Mouse (Mus musculus) thymus, postnatal 0 days (tissue): ENCODE results near the gene Ppig. TPM values are rescaled to one million over a fixed set of nuclear protein-coding genes. Genes with fewer than 3 reads are reported as not detected.
"Not testable (repeated sequence)": the region's sequence is repeated elsewhere in the genome, so short reads cannot be mapped to it uniquely, and the experiment has no call there.

ENCODE experiments used
- DNase-seq: peaks from one replicate; pipeline ENCODE4 v3.0.0-alpha.2; 2015; ENCODE audit warnings: low spot score
- polyA plus RNA-seq: library from polyadenylated mRNA; unstranded; fragments of >200 nt; fragmentation: Nextera tagmentation; extraction: Ambion mirVana; gene quantifications from 2 replicates; pipeline ENCODE4 v1.2.1, GENCODE M21; 2015

Ppig gene
- 127 and 139 TPM in 2 replicates for polyA plus RNA-seq

DNA sequence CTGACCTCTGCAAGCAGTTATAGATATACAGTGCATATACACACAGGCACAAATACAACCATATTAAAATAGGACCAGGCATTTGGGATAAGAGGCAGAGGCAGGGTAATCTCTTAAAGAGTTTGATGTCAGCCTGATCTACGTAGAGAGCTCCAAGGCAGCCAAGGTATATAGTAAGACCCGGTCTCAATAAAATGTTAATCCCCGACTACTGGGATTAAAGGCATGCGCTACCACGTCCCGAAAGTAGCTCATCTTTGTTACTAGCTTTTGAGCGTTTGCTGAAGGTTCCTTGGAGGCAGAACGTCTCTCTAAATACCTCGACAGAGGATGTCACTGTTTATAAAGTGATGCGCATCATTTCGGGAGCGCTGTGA lies at the start of gene Ppig:
Gene Ppig, plus strand, starts transcription at position 273 of the 377 bp plus-strand sequence.
- no peak for DNase-seq

DNA sequence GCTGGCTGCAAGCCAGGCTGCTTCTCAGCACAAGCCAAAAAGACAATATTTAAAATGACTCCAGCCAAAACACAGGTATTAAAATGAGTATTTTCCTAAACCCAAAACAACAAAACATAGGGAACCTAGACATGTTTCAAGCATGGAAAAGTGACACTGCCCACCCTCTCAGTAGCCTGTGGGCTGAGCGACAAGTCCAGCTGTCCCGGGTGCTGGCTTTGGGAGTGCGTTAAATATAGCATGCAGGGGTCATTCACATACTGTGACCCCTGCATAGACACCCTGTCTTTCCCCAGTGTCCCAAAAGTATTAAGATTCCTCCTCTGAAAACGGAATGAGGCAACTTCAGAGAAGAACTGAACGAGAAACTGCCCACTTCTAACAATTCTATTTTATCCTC lies 48.6 kb upstream of the Ppig start:
- no peak for DNase-seq

DNA sequence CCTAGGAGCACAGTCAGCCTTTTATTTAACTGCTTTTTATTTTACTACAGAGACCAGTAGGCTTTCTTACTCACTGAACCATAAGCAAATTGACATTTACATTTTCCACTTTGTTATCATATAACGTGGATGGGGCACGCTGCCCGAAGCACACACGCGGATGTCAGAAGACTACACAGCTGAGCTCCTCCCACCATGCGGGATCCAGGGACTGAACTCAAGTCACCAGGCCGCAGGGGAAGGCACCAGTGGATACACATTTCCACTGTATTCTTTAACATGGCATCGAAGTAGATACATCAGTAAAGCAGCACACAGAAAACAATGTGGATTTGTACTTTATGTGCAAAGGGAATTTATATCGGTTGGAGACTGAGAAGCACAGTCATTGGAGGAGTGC lies 47.1 kb upstream of the Ppig start:
- no peak for DNase-seq

DNA sequence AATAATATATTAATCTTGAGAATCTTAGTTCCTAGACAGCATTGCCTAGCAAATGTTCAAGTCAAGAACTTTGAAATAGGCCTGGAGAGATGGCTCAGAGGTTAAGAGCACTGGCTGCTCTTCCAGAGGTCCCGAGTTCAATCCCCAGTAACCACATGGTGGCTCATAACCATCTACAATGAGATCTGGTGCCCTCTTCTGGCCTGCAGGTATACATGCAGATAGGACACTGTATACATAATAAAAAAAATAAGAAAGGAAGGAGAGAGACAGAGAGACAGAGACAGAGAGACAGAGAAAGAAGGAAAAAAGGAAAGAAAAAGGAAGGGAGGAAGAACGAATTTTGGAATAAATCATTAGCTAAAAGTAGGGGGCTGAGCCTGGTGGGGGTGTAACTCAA lies 45.6 kb upstream of the Ppig start:
- peak; percentile 4 for DNase-seq

DNA sequence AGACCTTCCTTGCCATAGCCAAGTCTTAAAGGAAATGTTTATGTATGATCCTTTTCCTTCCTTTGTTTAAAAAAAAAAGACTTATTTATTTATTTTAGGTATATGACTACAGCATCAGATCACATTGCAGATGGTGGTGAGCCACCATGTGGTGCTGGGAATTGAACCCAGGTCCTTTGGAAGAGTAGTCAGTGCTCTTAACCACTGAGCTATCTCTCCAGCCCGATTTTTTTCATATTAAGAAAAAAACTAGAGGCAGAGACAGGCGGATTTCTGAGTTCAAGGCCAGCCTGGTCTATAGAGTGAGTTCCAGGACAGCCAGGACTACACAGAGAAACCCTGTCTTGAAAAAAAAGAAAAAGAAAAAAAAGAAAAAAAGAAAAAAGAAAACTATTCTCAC lies 45.1 kb upstream of the Ppig start:
- DNase-seq, result not testable (repeated sequence)

DNA sequence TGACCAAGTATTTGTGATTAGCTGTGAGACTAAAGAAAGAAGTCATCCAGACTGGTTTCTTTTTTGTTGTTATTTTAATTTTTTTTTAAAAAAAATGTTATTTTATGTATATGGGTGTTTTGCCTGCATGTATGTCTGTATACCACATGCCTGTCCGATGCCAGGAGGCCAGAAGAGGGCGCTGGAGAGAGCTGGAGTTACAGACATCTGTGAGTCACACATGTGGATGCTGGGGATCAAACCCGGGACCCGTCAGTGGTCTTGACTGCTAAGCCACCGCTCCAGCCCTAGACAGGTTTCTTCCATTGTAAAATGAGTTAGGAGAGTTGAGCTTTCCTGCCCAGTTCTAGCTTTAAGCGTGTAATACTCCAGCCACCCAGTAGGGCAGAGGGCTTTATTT lies 42.4 kb upstream of the Ppig start:
- peak; percentile 5 for DNase-seq

DNA sequence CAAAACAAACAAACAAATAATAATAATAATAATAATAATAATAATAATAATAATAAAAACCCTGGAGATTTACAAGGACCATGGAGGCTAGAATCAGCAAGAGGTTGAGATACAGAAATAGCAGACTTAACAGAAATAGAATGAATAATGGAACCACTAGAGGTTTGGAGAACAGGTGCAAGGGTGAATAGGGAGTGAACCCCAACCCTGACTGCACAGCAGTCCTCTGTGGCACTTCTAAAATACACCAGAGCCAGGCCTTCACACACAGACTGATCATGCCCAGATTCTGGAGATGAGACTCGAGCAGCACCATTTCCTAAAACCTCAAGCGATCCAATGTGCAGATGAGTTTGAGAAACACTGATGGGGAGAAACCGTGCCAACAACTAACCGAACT lies 40.4 kb upstream of the Ppig start:
- no peak for DNase-seq

DNA sequence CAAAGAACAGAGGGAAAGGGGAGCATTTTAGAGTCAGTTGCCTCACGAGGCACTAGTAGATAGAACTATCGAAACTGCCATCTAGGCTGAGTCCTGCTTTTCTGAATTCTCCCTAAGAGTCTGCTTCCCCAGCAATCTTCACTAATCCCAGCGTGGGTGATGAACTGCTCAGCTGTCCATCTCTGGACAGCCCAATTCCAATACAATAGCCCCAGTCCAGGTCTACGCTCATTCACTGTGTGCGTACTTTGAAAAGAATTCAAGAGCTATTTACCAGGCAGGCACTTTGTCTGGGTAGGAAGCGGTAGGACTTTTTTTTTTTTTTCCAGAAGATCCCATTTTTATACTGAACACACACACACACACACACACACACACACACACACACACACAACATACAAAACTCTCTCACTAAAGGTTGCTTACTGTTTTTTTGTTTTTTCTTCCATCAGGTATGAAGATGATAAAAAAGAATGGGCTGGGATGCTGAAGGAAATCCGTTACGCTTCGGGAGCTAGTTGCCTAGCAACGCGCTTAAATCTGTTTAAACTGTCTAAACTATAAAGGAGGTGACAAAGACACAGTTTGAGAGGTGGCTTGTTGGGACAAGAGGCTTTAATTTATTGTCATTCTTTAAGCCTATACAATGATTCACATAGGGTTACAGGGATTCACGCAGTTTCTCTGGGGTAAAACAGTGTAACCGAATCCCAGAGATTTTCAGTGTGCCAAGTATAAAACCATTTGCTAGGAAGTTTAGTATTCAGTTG lies 39.1 kb upstream of the Ppig start:
- no peak for DNase-seq

DNA sequence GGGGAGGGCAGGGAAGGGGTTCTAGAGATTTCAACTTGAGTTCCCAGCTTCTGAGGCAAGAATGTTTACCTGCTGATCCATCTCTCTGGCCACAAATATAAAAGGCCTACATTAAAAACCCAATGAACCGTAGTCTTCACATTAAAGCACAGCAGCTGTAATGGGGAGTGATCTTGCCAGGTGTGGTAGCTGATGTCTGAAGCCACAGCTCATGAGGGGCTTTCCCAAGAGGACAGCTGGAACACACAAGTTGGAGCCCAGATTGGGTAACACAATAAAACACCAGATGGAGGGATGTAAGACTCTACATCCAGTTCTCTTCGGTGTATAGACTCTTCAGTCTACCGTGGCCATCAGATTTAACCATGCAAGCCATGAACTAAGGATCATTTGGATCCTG lies 37.9 kb upstream of the Ppig start:
- DNase-seq, result no peak

DNA sequence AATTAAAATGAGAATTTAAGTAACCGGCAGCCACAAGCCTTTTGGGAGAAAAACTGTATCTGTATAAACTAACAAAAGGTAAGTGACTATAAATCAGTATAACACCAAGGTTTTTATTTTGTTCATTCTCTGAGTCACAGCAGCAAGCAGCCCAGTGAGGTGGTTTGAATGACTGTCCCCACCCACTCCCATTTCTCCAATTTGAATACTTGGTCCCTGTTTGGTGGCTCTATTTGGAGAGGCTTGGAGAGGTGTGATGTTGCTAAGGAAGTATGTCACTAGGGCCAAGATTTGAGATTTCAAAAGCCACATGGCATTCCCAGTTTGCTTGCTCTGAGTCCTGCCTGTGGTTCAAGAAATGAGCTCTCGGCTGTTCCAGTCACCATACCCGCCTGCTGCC lies 32.1 kb upstream of the Ppig start:
- DNase-seq, result no peak

DNA sequence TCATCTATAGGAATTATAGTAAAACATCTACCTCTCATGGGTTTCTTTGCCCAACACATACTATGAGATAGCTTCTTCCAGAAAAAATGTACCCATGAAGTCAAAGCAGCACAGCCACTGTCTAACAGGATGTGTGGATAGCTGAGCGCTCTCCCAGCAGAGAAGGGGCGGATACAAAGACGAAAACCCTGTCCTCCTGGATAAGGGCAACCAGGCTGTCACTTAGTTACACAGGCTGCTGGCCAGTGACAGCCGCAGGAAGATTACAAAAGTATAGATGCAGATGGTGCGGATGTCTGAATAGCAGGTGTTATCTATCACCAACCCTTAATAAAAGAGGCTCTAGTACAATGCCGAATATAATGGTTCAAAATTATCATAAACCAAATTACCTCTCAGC lies 31.5 kb upstream of the Ppig start:
- DNase-seq, result no peak

DNA sequence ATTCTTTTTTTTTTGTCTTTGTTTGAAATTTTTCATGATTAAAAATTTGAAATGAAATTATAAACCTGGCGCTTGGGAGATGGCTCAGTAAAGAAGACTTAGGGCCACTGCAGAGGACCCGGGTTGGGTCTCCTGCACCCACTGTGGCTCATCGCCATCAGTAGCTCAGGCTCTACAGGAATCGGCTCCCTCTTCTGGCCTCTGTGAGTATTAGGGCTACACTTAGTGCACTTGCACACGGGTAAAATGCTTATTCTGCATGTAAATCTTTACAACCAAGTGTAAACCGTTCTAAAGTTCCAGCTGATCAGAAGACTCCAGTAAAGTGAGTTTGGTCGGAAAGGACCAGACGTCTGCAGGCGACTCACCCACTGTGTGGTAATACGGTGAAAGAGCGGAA lies 28.8 kb upstream of the Ppig start:
- DNase-seq, result no peak

DNA sequence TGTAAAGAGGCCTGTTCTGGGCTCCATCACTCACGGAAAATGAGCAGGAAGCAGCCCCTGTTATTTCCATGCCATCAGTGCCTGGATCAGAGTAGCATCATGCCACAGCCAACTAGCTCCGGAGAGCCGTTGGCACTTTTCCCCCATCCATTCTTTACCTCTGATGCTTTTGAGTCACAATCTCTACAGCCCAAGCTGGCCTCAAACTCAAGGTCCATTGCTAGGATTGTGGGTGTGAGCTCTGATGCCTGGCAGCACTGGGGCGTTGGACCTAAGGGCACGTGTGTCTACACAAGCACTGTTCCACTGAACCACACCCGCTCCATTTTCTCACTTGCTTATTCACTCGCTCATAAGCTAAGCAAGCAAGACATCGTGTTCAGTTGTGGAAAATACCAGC lies 21.9 kb upstream of the Ppig start:
- DNase-seq, result no peak

DNA sequence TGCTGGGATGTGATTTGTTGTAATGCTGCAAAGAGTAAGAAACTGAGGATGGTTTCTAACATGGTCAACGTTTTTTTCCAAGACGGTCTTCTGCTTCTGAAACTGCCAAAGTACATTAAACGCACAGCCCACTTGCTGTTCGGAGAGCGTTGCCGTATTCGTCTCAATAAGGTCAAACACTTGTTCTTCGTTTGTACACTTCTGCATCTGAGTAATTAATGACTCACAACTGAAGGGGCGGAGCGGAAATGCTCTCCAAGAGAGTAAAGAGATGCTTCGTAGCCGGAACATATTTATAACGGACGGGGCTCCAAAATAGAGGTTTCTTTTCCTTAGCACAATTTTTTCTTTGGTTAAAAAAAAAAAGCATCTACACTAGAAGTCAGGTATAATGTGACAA lies 10.2 kb upstream of the Ppig start:
- DNase-seq, result no peak

DNA sequence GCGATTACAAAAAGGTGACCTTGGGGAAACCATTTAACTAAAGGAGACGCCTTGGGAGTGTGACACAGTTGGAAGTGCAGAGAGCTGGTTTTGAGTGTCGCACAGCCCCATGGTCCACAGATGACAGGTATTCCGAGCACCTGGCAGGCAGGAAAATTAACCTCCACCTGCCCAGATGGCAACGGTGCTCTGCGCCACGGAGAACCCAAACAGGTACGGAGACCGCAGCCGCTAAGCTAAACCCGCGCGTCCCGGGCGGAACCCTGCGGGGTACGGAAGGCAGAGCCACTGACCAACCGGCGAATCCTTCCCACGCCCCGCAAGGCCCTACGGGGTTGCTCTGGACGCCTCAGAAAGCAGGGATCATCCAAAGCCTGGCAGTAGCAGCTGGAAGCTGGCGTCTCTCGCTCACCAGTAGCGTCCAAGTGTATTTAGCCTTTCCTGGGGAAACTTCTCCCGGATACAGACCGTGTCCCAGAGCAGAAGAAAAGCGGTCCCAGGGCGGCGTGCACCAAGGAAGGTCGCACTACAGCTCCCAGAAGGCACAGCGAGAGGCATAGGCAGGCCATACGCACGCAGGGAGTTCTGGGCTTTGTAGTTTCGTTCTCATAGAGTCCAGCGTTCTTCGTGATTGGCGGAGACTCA lies 9.2 kb upstream of the Ppig start, which contains the start of gene Fastkd1:
Gene Fastkd1, minus strand, starts transcription at position 536 of the 645 bp plus-strand sequence.
- DNase-seq, result peak; percentile 87

DNA sequence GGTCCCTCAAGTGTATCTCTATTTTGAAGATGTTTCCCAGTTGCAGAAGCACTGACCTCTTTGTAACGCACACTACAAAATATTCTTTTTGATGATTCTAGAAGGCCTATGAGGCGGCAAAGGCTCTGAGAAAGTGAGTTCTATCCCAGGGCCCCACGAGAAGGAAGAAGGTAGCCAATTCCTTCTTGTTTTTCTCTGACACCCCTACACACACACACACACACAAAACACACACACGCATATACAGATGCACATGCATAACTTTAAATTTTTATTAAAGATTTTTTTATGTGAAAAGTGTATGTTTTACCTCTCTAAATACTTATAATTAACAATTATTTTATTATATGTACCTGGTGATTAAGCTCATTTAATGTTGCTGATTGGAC lies 8.7 kb upstream of the Ppig start:
- no peak for DNase-seq

DNA sequence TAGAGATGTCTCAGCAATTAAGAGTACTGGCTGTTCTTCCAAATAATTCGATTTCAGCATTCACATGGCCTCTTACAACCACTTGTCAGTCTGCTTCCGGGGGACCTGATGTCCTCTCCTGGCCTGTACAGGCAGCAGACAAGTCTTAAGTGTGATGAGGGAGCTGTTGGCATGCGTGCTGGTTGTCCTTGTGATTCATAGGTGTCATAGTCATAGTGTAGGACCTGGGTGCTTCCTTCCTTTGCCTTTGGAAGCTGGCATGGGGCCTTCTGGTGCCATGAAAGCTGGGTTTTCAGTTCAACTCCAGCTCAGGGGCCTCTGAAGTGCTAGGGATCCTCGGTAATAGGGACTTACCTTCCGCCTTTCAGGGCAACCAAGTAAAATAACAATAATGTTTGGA lies 8.2 kb upstream of the Ppig start:
- DNase-seq, result no peak

DNA sequence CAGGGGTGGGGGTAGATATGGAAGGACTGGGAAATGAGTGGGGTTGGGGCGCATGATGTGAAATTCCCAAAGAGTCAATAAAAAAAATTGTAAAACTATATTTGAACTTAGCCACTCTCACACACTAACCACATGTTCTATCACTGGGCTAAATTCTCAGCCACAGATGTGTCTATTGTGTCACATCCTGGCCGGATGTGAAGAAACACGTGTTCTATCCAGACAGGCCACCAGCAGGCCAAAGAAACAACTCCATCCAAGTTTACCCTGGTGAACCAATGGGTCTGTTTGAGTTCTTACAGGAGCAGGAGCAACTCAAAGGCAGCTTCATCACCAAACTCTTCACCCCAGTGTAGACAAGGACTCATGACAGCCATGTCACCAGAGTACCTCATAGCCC lies 5.9 kb upstream of the Ppig start:
- DNase-seq, result no peak

DNA sequence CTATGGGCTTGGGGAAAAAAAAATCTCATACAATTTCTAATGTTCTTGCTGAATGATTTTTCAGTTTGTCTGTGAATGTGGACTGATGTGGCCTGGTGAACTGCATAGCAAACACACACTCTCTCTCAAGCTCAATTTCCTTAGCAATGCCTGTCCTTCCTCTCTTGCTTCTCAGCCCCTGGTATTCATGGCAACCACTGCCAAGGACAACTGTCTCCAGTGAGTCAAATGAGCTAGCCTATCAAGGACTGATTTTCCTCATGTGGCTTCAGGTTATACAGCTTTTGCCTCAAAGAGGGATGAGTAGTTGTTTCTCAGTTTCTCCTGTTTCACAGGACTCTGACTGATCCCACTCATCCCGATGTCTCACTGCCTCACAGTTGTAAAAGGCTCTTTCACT lies 3.2 kb upstream of the Ppig start:
- DNase-seq, result no peak

DNA sequence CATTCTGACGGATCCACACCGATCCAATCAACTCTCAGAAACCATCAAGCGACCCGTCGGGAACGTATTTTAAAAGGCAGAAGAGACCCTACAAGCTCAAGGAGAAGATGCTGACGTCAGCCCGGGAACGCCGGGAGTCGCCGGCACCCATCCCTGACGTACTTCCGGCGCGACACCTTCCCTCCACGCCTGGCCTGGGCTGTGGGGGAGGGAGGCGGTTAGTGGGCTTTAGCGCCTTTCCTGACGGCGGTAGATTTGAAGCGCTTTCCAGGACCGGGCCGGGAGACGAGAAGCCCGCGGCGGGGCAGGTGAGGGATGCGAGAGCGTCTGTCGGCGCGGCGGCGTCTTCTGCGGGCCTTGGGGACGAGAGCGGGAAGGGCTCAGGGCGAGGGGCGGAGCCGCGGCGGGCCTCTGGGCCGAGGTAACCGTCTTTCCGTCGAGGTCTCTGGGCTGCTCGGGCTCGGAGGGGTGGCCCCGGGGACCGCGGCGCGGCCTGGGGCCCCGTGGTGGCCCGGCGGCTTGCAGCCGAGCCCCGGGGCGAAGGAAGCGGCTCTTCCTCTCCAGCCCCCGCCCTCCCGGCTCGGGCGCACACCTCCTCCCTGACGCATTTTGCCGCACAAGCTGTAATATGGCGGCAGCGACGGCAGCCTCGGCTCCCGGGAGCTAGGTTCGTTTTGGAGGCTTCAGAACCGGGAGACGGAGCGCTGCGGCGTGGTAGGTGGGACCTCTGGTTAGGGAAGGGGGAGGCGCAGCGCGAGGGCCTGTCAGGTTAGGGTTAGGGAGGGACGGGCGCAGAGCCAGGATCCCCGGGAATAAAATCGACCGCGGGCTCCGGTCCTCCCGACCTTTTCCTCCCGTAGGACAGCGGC lies 539 bp downstream of the Ppig start:
- peak; percentile 92 for DNase-seq

DNA sequence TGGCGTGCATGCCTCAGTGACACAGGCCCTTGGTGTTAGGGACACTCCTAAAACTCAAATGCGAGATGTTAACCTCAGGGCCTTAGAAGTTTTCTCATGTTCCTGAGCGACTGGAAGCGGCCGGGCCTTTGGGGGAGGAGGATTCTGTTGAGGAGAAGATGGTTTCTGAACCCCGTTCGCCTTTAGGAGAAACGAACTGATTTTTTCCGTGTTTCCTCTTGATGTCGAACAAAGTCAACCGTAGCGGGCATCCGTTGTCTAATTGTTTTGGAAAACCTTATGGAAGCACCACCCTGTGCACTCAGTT lies 1.1 kb downstream of the Ppig start:
- DNase-seq, result peak; percentile 14

DNA sequence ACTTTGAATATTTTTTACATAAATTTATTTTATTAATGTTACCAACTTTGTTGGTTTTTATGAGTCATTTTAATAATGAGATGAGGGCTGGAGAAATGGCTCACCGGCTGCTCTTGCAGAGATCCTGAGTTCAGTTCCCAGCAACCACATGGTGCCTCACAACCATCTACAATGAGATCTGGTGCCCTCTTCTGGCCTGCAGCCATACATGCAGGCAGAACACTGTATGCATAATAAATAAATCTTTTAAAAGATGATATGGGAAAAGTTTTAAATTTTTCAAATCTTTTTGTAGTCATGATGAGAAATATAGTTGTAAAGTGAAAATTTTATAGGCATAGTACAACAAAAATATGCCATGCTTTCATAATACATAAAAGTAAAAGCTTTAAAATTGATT lies 22.7 kb downstream of the Ppig start:
- no peak for DNase-seq
